Mouse (Mus musculus): ENCODE data around the gene Mbnl2. TPM values are rescaled to one million over a fixed set of nuclear protein-coding genes. Genes with fewer than 3 reads are reported as not detected.
A peak's percentile ranks its signal among the peaks of the same experiment; 100 is the strongest.

The Mbnl2 gene
- polyA plus RNA-seq, 1 experiment from 2014 or later: 28.9 TPM

DNA sequence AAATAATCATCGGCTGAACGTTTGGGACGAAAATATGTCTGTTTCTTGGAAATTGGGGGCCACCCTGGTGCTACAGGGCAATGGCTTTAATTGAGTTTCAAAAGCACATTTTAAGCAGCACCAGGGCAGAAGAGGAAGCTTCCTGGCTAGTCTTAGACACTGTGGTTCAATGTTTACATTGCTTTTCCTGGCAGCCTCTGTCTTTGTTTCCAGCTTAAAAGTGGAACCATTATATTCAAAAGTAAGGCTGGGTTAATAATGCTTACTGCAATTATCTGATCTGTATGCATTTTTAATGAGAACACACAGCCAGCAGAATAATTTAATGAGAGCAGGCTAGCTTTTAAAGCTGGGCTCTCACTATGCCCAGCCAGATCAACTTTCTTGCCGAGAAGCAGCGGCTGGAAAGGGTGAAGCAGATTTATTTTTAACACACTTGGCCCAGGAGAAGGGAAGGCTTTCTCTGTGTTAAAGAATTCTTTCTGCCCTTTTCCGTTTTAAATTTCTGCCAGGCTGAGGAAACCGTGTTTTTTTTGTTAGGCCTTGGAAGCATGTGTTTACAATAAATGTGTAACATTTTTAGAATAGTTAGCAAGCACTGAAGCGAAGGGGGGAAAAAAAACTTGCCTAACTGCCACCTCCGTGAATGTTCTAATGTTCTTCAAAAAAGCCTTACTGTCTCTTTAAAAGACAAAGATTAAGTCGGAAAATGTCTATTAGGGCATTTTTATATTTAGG lies 1.0 kb downstream of the Mbnl2 start:
- Histone ChIP-seq H3K27ac (replicated peaks) (peak overlapping the region; percentile 66; the same call in 1 of the 2 replicates), H3K9ac (replicated peaks) (peak overlapping the region; percentile 61), H3K4me1 (peaks cover 49% of the 10 kb centered on the region), H3K27me3 (replicated peaks) (no peaks in the 10 kb centered on the region), H3K4me3 (replicated peaks) (peak overlapping the region; percentile 66), H3K36me3 (no peaks in the 10 kb centered on the region), H3K9me3 (replicated peaks) (no peaks in the 10 kb centered on the region), H3K4me2 (peak overlapping the region; percentile 65)
- WGBS: 18% methylated on average over 10 of the region's 10 CpGs
- ATAC-seq (ENCODE audit: low FRiP score): no peak

DNA sequence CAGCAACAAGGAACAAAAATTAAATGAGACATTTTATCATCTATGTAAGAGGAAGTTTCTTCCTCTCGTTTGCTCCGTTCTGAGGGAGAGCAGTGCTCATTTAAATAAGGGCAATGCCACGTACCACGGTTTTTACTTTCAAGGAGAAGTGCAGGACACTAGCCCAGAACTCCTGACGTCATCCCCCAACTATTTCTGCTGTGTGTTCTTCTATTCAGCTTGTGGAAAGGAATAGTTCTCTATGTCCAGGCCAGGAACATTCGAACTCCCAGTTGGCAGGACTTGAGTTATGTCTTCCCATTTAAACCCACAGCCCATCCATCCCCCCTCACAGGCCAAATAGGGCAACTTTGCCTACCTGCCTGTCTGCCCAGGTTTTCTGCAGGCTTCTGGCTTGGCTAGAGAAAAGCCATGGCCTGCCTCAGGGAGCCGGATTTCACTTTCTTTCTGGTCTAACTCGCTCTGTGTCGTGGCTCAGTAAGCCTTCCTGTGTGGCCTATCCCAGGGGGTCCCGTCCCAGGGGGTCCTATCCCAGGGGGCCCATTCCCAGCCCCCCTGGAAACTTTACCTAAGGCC lies 1.7 kb downstream of the Mbnl2 start:
- H3K9ac ChIP-seq (replicated peaks): peak overlapping the region; percentile 27; the same call in 1 of the 2 replicates
- peak overlapping the region; percentile 66 for H3K27ac ChIP-seq (replicated peaks)
- 24% methylated on average over 10 of the region's 10 CpGs for WGBS
- ATAC-seq (ENCODE audit: low FRiP score): no peak
- H3K4me1 ChIP-seq: peaks cover 49% of the 10 kb centered on the region
- H3K4me2 ChIP-seq: peak overlapping the region; percentile 65
- no peaks in the 10 kb centered on the region for H3K27me3 ChIP-seq (replicated peaks)
- no peaks in the 10 kb centered on the region for H3K36me3 ChIP-seq
- H3K9me3 ChIP-seq (replicated peaks): no peaks in the 10 kb centered on the region
- H3K4me3 ChIP-seq (replicated peaks): peak overlapping the region; percentile 66

DNA sequence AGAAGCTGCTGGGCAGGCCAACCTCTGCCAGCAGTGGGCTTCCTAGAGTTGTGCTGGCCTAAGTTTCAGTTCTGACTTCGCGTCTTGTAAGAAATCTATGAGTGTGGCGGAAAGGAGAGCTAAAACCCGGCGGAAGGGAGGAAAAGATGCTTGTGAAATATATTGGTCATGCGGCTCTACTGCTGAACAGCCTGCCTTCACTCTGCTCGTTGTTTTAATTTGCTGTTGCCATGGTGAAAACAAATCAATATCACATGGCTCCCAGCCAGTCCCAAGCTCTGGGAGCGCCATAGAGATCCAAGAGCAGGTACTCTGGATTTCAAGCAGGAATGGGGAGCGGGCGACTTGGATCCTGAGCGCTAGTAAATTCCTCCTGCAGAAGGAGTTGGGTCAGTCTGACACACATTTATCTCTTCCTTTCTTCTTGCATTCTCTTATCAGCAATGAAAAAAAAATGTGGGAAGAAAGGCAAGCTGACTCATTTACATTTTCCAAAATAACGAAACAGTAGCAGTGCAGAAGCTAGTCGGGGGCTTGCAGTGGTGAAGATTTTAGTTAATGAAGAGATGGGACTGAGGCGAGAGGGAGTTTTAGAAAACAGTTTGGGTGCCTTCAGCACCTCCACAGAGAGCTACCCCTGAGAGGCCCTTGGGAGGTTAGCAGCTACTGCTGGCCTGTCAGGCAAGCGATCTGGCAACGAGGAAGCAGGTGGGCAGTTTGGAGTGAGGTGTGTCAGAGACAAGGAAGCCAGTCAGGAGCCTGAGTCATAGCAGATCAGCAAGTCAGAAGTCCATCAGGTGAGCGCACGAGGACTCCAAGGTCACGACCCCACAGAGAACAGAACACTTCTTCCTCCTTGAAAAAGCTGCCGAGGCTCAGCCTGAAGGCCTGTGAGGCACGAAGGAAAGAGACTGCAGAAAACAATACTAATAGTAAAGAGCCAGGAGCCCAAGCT lies 3.1 kb downstream of the Mbnl2 start:
- peak overlapping the region; percentile 66 for H3K4me3 ChIP-seq (replicated peaks)
- no peaks in the 10 kb centered on the region for H3K27me3 ChIP-seq (replicated peaks)
- no peak for ATAC-seq (ENCODE audit: low FRiP score)
- peak overlapping the region; percentile 14; the same call in 1 of the 2 replicates for H3K9ac ChIP-seq (replicated peaks)
- H3K9me3 ChIP-seq (replicated peaks): no peaks in the 10 kb centered on the region
- peak overlapping the region; percentile 66 for H3K27ac ChIP-seq (replicated peaks)
- H3K4me1 ChIP-seq: peaks cover 49% of the 10 kb centered on the region
- H3K36me3 ChIP-seq: no peaks in the 10 kb centered on the region
- WGBS: 37% methylated on average over 21 of the region's 21 CpGs
- H3K4me2 ChIP-seq: peak overlapping the region; percentile 65

DNA sequence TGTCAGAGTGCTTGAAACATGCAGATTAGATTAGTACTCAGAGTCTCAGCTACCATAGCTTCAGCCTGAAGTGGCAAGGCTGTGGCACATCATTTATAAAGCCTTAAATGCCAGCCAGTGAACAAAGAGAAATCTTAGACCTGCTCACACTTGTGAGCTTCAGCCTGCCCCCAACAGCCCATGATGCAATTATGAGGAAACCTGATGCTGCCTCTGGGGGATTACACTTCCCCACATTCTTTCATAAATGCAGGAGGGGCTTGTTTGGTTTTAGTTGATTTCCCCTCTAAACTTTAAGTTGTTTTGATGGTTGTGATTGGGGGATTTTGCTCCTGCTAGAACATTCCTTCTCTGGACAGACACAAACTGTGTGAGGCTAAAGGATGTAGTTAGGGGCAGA lies 4.7 kb downstream of the Mbnl2 start:
- Histone ChIP-seq H3K36me3 (no peaks in the 10 kb centered on the region), H3K4me2 (0 out of 2 replicates have a peak overlapping the region, but pooled peaks have one; percentile 13), H3K27ac (replicated peaks) (no peak overlapping the region), H3K9ac (replicated peaks) (no peak overlapping the region), H3K4me1 (peaks cover 48% of the 10 kb centered on the region), H3K9me3 (replicated peaks) (no peaks in the 10 kb centered on the region), H3K4me3 (replicated peaks) (no peak overlapping the region), H3K27me3 (replicated peaks) (no peaks in the 10 kb centered on the region)
- ATAC-seq (ENCODE audit: low FRiP score): no peak

DNA sequence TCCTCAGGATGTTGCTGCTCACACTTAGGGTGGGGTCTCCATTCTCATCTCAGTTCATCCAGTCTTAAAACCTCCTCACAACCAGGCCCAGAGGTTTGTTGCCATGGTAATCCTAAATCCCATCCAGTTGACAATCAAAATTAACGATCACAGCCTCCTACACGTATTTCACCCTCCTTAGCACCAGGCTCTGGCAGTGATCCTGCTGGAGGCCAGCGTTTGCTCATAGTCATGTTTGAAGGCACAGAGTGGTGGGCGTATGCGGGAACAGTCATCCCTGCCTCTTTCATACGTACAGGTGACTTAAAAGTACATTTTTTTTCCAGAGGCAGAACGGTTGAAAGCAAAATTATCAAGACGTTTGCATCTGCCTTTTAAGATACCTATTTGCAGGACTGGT lies 8.3 kb downstream of the Mbnl2 start:
- WGBS: 75% methylated on average over 8 of the region's 8 CpGs
- H3K4me1 ChIP-seq: peaks cover 44% of the 10 kb centered on the region

DNA sequence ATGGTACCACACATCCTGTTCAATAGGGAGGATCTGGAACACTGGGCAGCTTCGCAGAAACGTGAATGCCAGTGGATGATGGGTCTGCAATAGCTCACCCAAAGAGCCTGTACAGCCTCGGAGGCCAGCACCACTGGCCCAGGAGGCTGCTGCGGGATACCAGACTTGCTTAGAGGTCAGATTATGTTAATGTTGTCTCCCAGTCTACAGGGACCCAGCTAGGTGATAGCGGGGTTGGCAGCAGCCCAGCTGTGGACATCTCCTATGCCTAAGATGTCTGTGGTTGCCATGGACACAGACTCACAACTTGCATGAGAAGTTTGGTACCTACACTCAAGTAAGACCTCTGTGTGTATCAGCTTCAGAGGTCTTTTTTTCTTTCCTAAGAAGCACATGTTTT lies 9.0 kb downstream of the Mbnl2 start:
- Histone ChIP-seq H3K4me2 (no peak overlapping the region), H3K9me3 (replicated peaks) (no peaks in the 10 kb centered on the region), H3K4me3 (replicated peaks) (no peak overlapping the region), H3K9ac (replicated peaks) (no peak overlapping the region), H3K36me3 (no peaks in the 10 kb centered on the region), H3K27me3 (replicated peaks) (no peaks in the 10 kb centered on the region), H3K4me1 (peaks cover 43% of the 10 kb centered on the region), H3K27ac (replicated peaks) (no peak overlapping the region)
- ATAC-seq (ENCODE audit: low FRiP score): no peak
- WGBS: 84% methylated on average over 5 of the region's 5 CpGs

More for the DNA sequence above, 8.3 kb downstream of the Mbnl2 start:
- Histone ChIP-seq H3K4me3 (replicated peaks) (no peak overlapping the region), H3K9ac (replicated peaks) (no peak overlapping the region), H3K27ac (replicated peaks) (no peak overlapping the region), H3K4me2 (no peak overlapping the region), H3K27me3 (replicated peaks) (no peaks in the 10 kb centered on the region), H3K36me3 (no peaks in the 10 kb centered on the region), H3K9me3 (replicated peaks) (no peaks in the 10 kb centered on the region)
- ATAC-seq (ENCODE audit: low FRiP score): no peak

DNA sequence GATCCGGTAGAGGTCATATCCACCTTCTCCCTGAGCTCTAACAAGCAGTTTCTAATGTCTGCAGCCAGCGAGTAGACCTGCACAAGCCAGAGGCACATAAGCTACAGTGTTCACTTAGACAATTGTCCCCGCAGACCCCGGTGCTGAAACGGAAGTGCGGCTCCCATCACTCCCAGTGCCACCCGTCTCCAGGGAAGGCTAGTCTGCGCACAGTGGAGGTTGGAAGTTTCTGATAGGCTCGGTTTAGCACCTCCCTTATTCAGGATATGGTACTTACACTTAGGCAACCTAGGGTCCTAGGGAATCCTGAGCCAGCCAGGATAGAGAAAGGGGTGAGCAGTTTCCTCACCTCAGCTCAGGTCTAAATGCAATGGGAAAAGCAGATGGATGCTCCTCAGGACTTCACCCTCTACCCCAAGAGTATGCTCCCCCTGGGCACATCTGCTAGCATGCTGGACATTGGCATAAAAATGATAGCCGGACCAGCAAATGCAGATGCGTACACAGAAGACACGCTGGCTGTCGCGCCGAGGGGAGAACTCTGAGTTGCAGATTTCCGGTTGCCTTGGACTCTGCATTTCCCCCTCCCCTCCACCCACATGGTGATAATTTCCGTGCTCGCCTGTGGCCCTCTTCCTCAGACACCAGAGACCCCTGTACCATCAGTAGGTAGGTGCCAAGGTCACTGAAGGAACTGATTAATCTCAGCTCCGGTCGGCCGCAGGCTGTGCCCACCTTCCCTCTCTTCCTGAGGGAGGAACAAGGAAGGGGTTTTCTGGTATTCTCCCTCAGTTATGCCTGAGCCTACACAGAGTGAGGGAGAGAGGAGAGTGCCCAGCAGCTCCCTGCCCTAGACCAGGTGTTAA lies 11.9 kb downstream of the Mbnl2 start:
- H3K9me3 ChIP-seq (replicated peaks): no peaks in the 10 kb centered on the region
- no peaks in the 10 kb centered on the region for H3K36me3 ChIP-seq
- ATAC-seq (ENCODE audit: low FRiP score): no peak
- 48% methylated on average over 21 of the region's 21 CpGs for WGBS
- peaks cover 30% of the 10 kb centered on the region for H3K4me1 ChIP-seq
- no peak overlapping the region for H3K4me3 ChIP-seq (replicated peaks)
- no peak overlapping the region for H3K4me2 ChIP-seq
- H3K27me3 ChIP-seq (replicated peaks): no peaks in the 10 kb centered on the region
- H3K9ac ChIP-seq (replicated peaks): no peak overlapping the region
- no peak overlapping the region for H3K27ac ChIP-seq (replicated peaks)

DNA sequence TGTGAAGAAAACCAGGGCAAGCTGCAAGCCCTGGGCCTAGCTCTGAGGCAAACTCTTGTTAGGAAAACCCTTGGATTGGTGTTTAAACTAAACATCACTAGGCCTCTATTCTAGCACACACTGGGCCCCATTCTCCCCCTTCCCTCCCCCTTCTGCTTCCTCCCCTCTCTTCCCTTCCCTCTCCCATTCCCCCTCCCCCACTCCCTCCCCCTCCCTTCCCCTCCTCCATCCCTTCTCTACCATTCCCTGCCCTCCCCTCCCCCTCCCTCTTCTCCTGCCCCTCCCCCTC lies 12.5 kb downstream of the Mbnl2 start:
- H3K9ac ChIP-seq (replicated peaks): no peak overlapping the region
- no peak for ATAC-seq (ENCODE audit: low FRiP score)
- H3K4me1 ChIP-seq: peaks cover 30% of the 10 kb centered on the region
- H3K9me3 ChIP-seq (replicated peaks): no peaks in the 10 kb centered on the region
- no peak overlapping the region for H3K4me2 ChIP-seq
- H3K4me3 ChIP-seq (replicated peaks): no peak overlapping the region
- no peak overlapping the region for H3K27ac ChIP-seq (replicated peaks)
- no peaks in the 10 kb centered on the region for H3K36me3 ChIP-seq
- no peaks in the 10 kb centered on the region for H3K27me3 ChIP-seq (replicated peaks)

DNA sequence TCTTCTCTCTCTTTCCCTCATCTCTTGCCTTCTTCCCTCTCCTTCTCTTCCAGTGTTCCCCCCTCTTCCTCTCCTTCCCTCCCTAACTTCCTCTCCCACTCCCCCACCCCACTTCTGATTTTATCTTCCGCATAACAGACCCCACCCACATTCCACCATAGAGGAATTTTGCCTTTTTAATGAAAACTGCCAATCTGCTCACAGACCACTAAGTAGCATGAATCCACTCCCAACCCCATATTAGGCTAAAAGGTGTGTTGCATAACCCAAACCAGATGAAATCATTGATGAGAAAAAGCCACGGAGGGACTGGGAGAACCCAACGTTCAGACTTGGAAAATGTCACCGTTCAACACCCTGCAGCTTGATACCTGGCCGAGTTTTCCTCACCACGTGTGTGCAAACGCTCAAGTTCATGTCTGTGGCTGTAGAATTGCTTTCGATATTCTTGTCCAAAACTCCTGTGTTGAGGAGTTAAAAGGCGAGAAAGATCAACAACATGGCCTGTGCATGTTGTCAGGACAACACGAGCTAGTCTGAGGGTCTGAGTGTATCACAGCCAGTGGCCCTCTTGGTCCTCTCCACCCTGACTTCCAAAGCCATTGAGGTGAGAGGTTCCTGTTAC lies 13.0 kb downstream of the Mbnl2 start:
- Histone ChIP-seq H3K9me3 (replicated peaks) (no peaks in the 10 kb centered on the region), H3K4me2 (no peak overlapping the region), H3K27me3 (replicated peaks) (no peaks in the 10 kb centered on the region), H3K27ac (replicated peaks) (no peak overlapping the region), H3K4me3 (replicated peaks) (no peak overlapping the region), H3K4me1 (peaks cover 30% of the 10 kb centered on the region), H3K36me3 (no peaks in the 10 kb centered on the region), H3K9ac (replicated peaks) (no peak overlapping the region)
- WGBS: 92% methylated on average over 10 of the region's 10 CpGs
- ATAC-seq (ENCODE audit: low FRiP score): no peak

DNA sequence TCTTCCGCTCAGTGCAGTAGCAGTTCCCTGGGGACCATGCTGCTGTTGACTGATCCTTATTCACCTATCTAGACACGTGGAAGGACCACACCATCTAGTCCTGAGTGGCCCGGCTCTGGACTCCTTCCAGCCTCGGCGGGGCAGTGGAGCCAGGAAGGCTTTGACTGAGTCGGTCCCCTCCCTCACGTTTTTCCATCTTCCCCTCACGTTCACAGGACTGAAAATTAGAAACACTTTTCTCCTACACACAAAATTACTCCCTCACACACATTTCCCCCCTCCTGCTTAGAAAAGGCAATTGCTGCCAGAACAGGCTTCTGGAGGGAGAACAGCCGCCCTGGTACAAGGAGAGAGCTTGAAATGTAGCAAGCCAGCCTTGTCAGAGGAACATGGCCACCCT lies 13.6 kb downstream of the Mbnl2 start:
- Histone ChIP-seq H3K36me3 (no peaks in the 10 kb centered on the region), H3K4me2 (no peak overlapping the region), H3K27me3 (replicated peaks) (no peaks in the 10 kb centered on the region), H3K4me1 (peaks cover 29% of the 10 kb centered on the region), H3K9ac (replicated peaks) (no peak overlapping the region), H3K27ac (replicated peaks) (no peak overlapping the region), H3K4me3 (replicated peaks) (no peak overlapping the region), H3K9me3 (replicated peaks) (no peaks in the 10 kb centered on the region)
- no peak for ATAC-seq (ENCODE audit: low FRiP score)
- WGBS: 84% methylated on average over 9 of the region's 9 CpGs

DNA sequence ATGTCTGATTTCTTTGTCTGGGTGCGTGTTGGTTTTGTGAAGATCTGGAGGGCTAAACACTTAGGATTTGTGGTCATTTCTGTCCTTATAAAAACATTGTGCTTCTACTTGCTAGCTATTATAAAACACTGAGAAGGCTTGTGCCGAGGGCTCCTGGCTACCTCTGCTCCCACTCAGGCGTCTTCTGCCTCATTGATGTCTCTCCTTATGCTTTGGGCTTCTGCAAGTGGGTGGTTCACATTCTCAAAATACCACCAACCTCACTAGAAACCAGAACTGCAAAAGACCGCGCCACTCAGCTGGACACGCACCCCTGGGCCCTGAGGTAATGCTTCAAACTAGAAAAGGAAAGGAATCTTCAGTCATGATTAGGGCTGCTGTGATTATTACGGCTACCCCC lies 14.1 kb downstream of the Mbnl2 start:
- ATAC-seq (ENCODE audit: low FRiP score): no peak
- WGBS: 92% methylated on average over 7 of the region's 7 CpGs

More for the DNA sequence above, 14.1 kb downstream of the Mbnl2 start:
- Histone ChIP-seq H3K4me1 (peaks cover 25% of the 10 kb centered on the region), H3K36me3 (no peaks in the 10 kb centered on the region), H3K27me3 (replicated peaks) (no peaks in the 10 kb centered on the region), H3K27ac (replicated peaks) (no peak overlapping the region), H3K4me2 (no peak overlapping the region), H3K4me3 (replicated peaks) (no peak overlapping the region), H3K9me3 (replicated peaks) (no peaks in the 10 kb centered on the region), H3K9ac (replicated peaks) (no peak overlapping the region)
